Mouse (Mus musculus) myocyte (in vitro differentiated cells): ENCODE results near the gene Pou2f1.

Source experiments
- CEBPB ChIP-seq: IDR thresholded peaks from 2 replicates; pipeline ENCODE4 v1.6.1; 2011; ENCODE audit warnings: mild to moderate bottlenecking, moderate library complexity; ENCODE audit not compliant: poor library complexity, insufficient read depth, severe bottlenecking
- TCF3 ChIP-seq: IDR thresholded peaks from one replicate; pipeline ENCODE4 v1.6.1; 2011; ENCODE audit warnings: low read depth, control low read depth; ENCODE audit not compliant: insufficient read length

DNA sequence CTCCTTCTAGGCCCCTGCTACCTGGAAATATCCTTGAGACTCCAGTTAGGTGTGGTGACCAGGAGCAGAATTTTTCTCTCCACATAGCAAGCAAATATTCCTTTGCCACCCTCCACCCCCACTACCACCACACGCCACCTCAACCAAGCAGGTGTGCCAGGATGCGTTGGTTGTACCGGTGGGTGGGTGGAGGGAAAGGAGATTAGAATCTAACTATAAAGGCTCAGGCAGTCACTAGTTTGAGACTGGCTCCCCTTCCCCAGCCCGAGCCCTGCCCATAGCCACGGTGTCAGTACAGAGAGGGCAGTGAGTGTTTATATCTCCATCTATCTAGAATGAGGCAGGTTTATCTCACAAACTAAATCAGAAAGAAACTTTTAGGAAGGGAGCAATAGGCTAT lies 174.3 kb downstream of the Pou2f1 start:
- TF ChIP-seq TCF3 (no peak), CEBPB (no peak)
